ENCODE assay signal across 13 mouse cellular contexts in the genomic region with DNA sequence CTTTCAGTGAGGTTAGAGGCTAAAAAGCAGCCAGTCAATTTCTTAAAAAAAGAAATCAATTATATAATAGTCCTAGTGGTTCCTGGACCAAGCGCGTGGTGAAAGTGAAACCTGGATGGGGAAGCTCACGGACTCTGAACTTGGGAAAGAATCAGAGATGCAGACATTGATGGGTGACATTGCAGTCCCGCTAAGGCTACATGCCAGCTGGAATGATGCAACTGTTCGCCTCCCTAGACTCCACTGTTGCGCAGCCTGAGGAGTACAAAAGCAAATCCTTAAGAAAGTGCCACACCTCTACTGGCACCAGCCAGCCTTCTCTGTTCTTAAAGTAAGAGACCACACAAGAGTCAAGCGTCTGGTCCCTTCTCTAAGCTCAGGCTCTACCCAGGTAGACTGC. TPM values are rescaled to one million over a fixed set of nuclear protein-coding genes. Genes with fewer than 3 reads are reported as not detected.
DNase-seq lines count a peak whose midpoint lies in the region; ATAC-seq and TF ChIP-seq lines count a peak whose summit lies in the region.
"Had no signal": no experiment of that assay in that cellular context is flagged by ENCODE, and none has a peak within 500 bp of the region (broad histone marks: within the 10 kb centered on the region; RNA-seq: fewer than 3 reads in every experiment).

No protein-coding gene starts in this region.

- no peaks in the 10 kb centered on the region for H3K9me3 ChIP-seq in lung, postnatal 0 days (ENCODE audit: low read length)

- no peaks in the 10 kb centered on the region for H3K27me3 ChIP-seq in lung, postnatal 0 days (replicated peaks; ENCODE audit: insufficient read depth, low read length)

- no peak overlapping the region for H3K4me2 ChIP-seq in lung, postnatal 0 days (replicated peaks; ENCODE audit: low read depth, low read length)

- DNase-seq in gastrocnemius, adult 2 months, result peak; percentile 75
- no peak for DNase-seq in gastrocnemius, postnatal 14 days
- peak; percentile 44 for DNase-seq in ovary, postnatal 36 days (ENCODE audit: low spot score)
- no peak for DNase-seq in ovary, postnatal 10 days (ENCODE audit: low spot score)
- peak; percentile 61 for DNase-seq in lung, postnatal 0 days (ENCODE audit: low spot score)
- no peak for DNase-seq in left cerebral cortex, postnatal 36 days (ENCODE audit: low spot score in 2 of 2)
- DNase-seq in right cerebral cortex, postnatal 10 days (ENCODE audit: low spot score in 2 of 2), result no peak
- DNase-seq: cerebellum, adult 11-12 months had no signal

- no peak overlapping the region for H3K9ac ChIP-seq in lung, postnatal 0 days (replicated peaks; ENCODE audit: low read depth)

- no peak for TF ChIP-seq EP300 in lung, postnatal 0 days (IDR thresholded peaks at IDR 0.05)

- H3K36me3 ChIP-seq in lung, postnatal 0 days (ENCODE audit: insufficient read depth, low read length), result no peaks in the 10 kb centered on the region

- no peak for TF ChIP-seq CTCF in gastrocnemius, adult 2 months (IDR thresholded peaks at IDR 0.05)
- TF ChIP-seq CTCF in lung, postnatal 0 days (IDR thresholded peaks at IDR 0.05), result no peak

- ATAC-seq in lung, postnatal 0 days, result peak; percentile 62
- no peak for ATAC-seq in inflammation-experienced regulatory T-cells, adult 6 months
- ATAC-seq: forebrain, embryonic 14.5 days; hindbrain, embryonic 16.5 days had no signal

- intact Hi-C loops in gastrocnemius, adult 2 months (cut with DNase I), result no loop called here
- intact Hi-C loops in gastrocnemius, postnatal 14 days (cut with DNase I; ENCODE audit: low total_unique reads), result no loop called here
- intact Hi-C loops in left cerebral cortex, postnatal 36 days (cut with DNase I), result no loop called here

- peak overlapping the region; percentile 48; the same call in 1 of the 2 replicates for H3K27ac ChIP-seq in gastrocnemius, adult 2 months
- H3K27ac ChIP-seq in lung, postnatal 0 days (ENCODE audit: low read length), result no peak overlapping the region
- H3K27ac ChIP-seq: kidney, postnatal 0 days had no signal

- no peaks in the 10 kb centered on the region for H3K4me1 ChIP-seq in lung, postnatal 0 days (ENCODE audit: insufficient read depth, low read depth, low read length)

- peak overlapping the region; percentile 32 for H3K4me3 ChIP-seq in gastrocnemius, adult 2 months
- no peak overlapping the region for H3K4me3 ChIP-seq in lung, postnatal 0 days (ENCODE audit: low read depth, low read length)

- WGBS in lung, postnatal 0 days, result 63% methylated on average over 7 of the region's 7 CpGs

RNA-seq across cellular contexts. Expression of a gene that starts 12.8 kb away (rescaled TPM):
- total RNA-seq in gastrocnemius, adult 2 months (2021), result 10 to 100 TPM; 35.5 to 75.4 TPM
- 100 to 1,000 TPM; 127 to 151 TPM for total RNA-seq in gastrocnemius, postnatal 14 days (2021)
- 161 and 195 TPM in 2 replicates for polyA plus RNA-seq in lung, postnatal 0 days (2015; fragmentation: Nextera tagmentation; extraction: Ambion mirVana)
- polyA plus RNA-seq in inflammation-experienced regulatory T-cells, adult 6 months (2017; shearing (Covaris generic)), result not detected
- 1 to 10 TPM; 2.4 TPM for total RNA-seq in left cerebral cortex, postnatal 36 days (2021)
- total RNA-seq: MEL had no signal

RNA-seq across cellular contexts. Expression of a gene that starts 15.3 kb away (rescaled TPM):
- under 1 TPM; 0.15 to 0.22 TPM for total RNA-seq in gastrocnemius, adult 2 months (2021)
- total RNA-seq in gastrocnemius, postnatal 14 days (2021), result 1 to 10 TPM in 1 of 2 experiments, under 1 TPM in 1; 0.42 to 1.3 TPM
- polyA plus RNA-seq in lung, postnatal 0 days (2015; fragmentation: Nextera tagmentation; extraction: Ambion mirVana), result 7.6 and 9.4 TPM in 2 replicates
- under 1 TPM in 2 of 3 experiments, not detected in 1; 0.21 to 0.26 TPM for polyA plus RNA-seq in inflammation-experienced regulatory T-cells, adult 6 months (2017; shearing (Covaris generic))
- total RNA-seq in left cerebral cortex, postnatal 36 days (2021), result 1 to 10 TPM; 9.2 to 9.6 TPM

Comparison
In these comparisons a context has a peak if more than half of its experiments do, and no peak if none do; other contexts are left out.
1. DNase-seq: peak in gastrocnemius, adult 2 months (single experiment), ovary, postnatal 36 days (single experiment) and lung, postnatal 0 days (single experiment); none in gastrocnemius, postnatal 14 days (single experiment), ovary, postnatal 10 days (single experiment), left cerebral cortex, postnatal 36 days (0 of 2) and right cerebral cortex, postnatal 10 days (0 of 2).
2. RNA of a gene that starts 12.8 kb away (total RNA-seq): 127 to 151 TPM in gastrocnemius, postnatal 14 days and 35.5 to 75.4 TPM in gastrocnemius, adult 2 months; 2.4 TPM in left cerebral cortex, postnatal 36 days; every median in the first group is over 10 times any median in the second.
3. RNA of a gene that starts 15.3 kb away (total RNA-seq): 9.2 to 9.6 TPM in left cerebral cortex, postnatal 36 days; 0.42 to 1.3 TPM in gastrocnemius, postnatal 14 days and 0.15 to 0.22 TPM in gastrocnemius, adult 2 months; every median in the first group is over 4 times any median in the second.